Mouse (Mus musculus): Measurements from ENCODE around the gene Ccdc71. TPM values are rescaled to one million over a fixed set of nuclear protein-coding genes. Genes with fewer than 3 reads are reported as not detected.
A peak's percentile ranks its signal among the peaks of the same experiment; 100 is the strongest.

The Ccdc71 gene
- 10 to 100 TPM; 34.7 to 40.2 TPM for total RNA-seq (2021)
- long read RNA-seq, transcript Ccdc71-201 (2 exons, 3,092 nt) = major isoform, 5 of 8 reads
- long read RNA-seq, partial matches to known transcripts = 0 of 8 reads
- long read RNA-seq, other reads (novel, unspliced or antisense) = 3 of 8 reads

GRCm38 (mm10) chr9:108460319-108461178, at the start of gene Ccdc71:
TSS of gene Ccdc71 (plus strand) at chr9:108460527.
- peak; percentile 80 to 89 for DNase-seq (ENCODE audit: low spot score in 2 of 2)

GRCm38 (mm10) chr9:108411381-108411942, 48.9 kb upstream of the Ccdc71 start:
- peak; percentile 60 to 76 for DNase-seq (ENCODE audit: low spot score in 2 of 2)

- DNase-seq (ENCODE audit: low spot score in 2 of 2) = peak in 1 of 2 experiments; percentile 51
These were observed 48.1 kb upstream of the Ccdc71 start for GRCm38 (mm10) chr9:108412221-108412620.

DNA sequence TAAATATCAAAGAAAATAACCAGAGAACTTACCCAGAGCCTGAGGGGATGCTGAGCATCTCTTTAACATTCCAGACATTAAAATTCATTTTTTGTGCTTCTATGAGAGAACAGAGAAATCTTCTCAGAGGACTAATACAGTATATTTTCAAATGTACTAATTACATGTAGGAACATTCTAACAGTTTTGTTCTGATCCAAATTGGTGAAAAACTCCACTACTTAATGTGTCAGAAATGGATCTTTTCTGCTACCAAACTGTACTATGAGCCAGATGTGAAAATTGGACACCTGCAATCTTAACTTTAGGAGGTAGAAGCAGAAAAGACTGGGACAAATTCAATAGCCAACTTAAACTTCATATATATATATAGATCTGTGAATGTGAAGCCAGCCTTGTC, 31.9 kb upstream of the Ccdc71 start, which contains the start of gene Ccdc36:
Gene Ccdc36 (minus strand): TSS at position 101 of the 400 bp plus-strand sequence.
- no peak for DNase-seq (ENCODE audit: low spot score in 2 of 2)

- no peak for DNase-seq (ENCODE audit: low spot score in 2 of 2)
These were observed 28.8 kb upstream of the Ccdc71 start for GRCm38 (mm10) chr9:108431431-108432067.

GRCm38 (mm10) chr9:108436182-108436581, 24.1 kb upstream of the Ccdc71 start, which contains the start of gene BC048562:
TSS of gene BC048562 (plus strand) at chr9:108436482.
- no peak for DNase-seq (ENCODE audit: low spot score in 2 of 2)

GRCm38 (mm10) chr9:108439176-108439575, 21.2 kb upstream of the Ccdc71 start:
- peak; percentile 43 to 51 for DNase-seq (ENCODE audit: low spot score in 2 of 2)

- DNase-seq (ENCODE audit: low spot score in 2 of 2) = no peak
These were observed 19.8 kb upstream of the Ccdc71 start for GRCm38 (mm10) chr9:108440485-108440884.

DNA sequence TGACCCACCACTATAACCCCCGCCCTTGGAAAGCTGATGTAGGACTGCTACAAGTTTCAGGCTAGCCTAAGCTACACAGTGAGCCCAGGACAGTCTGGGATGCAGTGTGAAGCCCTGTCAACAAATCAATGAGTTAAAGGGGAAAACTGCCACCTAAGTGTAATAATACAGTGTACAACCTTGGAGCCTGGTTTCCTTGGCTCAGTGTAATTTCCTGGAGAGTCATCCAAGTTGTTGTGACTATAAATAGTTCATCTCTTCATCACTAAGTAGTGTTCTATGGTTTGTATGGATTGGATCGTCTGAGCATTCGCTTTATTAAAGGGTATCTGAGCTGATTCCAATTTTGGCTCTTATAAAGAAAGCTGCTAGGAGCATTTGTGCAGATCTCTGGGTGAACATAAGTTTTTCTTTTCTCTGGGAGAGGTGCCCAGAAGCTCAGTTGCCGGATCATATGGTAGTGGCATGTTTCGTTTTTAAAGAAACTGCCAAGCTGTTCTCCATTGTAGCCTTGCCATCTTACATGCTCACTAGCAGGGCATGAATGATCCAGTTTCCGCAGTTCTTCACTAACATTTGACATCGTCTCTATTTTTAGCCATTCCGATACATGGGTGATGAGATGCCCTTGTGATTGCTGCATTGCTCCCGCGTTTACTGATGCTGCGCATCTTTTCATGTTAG, 18.9 kb upstream of the Ccdc71 start:
- DNase-seq (ENCODE audit: low spot score in 2 of 2) = peak; percentile 74 to 92

- DNase-seq (ENCODE audit: low spot score in 2 of 2) = no peak
These were observed 15.2 kb upstream of the Ccdc71 start for GRCm38 (mm10) chr9:108445125-108445524.

DNA sequence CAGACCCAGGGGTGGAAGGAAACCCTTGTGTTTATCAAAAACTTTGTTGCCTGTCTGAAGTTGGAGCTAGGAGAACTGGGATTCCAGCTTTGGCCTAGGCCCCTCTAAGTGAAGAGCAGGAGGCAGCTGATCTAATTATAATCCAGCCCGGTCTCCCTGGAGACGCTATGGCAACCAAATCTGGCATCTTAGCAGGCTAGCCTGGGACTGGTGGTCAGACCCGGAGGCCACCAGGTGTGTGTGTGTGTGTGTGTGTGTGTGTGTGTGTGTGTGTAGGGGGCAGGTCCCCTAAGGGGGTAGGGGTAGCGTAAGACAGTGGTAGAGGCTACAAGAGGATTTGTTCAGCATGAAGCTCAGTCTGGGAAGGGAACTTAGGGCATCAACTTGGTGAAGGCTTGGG, 10.5 kb upstream of the Ccdc71 start:
- peak; percentile 61 to 70 for DNase-seq (ENCODE audit: low spot score in 2 of 2)

DNA sequence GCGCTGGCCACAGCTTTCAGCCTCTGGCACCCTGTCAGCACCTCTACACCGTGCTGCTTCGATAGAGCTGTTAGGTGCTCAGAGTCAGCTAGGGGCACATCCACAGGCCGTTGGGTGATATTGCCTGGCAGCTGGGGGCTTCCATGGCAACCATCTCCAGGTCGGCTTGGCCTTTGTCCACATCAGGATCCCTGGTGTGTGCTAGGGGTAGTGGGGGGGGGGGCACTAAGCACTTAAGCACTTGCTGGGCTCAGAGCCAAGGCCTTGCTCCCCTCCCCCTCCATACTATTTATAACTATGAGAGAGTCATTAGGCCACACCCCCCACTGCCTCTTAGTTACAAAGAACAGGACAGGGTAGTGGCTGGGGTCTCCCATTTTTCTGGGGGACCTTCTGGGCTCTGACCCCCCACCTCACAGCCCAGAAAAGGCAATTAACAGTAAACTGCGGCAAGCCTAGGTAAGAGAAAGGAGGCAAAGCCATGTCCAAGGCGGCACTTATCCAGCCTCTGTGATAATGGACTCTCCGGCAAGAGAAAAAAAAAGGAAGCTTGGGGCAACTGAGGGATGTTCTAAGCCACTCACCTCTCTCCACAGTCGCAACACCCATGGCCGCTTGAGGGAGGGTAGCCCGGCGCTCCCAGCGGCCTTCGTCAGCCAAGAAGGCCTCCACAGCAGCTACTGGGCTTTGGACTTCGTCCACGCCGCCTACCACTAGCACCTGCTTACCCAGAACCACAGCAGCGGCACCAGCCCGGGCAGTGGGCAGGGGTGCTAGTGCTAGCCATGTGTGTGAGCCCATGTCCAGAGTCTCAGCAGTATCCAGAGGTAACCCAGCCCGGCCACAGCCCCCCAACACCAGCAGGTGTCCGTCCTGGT, 9.8 kb upstream of the Ccdc71 start:
- DNase-seq (ENCODE audit: low spot score in 2 of 2) = peak in 1 of 2 experiments; percentile 25

GRCm38 (mm10) chr9:108451170-108451493, 9.2 kb upstream of the Ccdc71 start:
- DNase-seq (ENCODE audit: low spot score in 2 of 2) = no peak

DNA sequence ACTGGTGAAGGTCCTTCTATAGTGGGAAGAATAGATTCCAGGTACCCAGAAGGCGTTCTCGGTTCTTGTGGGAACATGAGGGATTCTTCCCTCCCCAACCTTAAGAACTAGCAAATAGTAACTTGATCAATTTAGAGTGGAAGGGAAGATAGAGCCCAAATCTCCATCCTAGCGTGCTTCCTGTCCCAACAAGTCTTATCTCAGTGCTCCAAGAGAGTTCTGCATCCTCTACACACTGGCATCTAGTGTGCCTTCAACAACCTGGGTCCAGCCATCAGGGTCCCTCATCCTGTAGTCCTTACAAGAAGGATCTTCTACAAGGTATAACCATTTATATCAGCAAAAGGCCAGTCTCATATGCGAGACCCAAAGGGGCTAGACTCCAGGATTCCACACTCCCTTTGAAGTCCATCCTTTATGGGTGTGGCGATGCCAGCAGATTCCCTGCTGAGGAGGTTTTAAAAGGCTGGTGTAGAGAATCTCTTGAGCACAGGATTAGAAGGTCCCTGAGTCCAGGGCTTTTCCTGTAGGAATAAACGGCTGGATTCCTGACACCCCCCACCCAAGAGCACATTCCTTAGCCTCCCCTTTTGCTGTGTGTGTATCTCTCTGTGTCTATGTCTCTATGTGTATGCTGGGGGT, 8.7 kb upstream of the Ccdc71 start:
- DNase-seq (ENCODE audit: low spot score in 2 of 2) = no peak

- DNase-seq (ENCODE audit: low spot score in 2 of 2) = peak; percentile 63 to 87
These were observed 7.9 kb upstream of the Ccdc71 start for GRCm38 (mm10) chr9:108452291-108452906.

DNA sequence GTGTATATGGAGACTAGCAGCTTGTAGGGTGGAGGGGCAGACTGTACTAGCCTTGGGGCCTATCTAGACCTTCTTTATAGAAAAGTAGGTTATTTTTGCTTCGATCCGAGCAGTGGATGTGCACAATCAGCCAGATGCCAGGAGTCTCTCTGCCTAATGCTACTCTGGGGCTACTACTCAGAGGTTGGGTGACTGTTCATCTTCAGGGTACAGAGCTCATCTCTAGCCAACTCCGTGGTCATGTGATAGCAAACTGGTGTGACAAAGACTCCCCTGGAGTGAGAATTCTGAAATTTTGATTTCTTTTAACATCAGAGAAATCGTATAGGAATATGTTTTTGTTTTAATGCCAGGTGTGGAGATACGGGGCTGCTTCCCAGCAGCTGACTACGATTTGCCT, 7.4 kb upstream of the Ccdc71 start:
- DNase-seq (ENCODE audit: low spot score in 2 of 2) = no peak

DNA sequence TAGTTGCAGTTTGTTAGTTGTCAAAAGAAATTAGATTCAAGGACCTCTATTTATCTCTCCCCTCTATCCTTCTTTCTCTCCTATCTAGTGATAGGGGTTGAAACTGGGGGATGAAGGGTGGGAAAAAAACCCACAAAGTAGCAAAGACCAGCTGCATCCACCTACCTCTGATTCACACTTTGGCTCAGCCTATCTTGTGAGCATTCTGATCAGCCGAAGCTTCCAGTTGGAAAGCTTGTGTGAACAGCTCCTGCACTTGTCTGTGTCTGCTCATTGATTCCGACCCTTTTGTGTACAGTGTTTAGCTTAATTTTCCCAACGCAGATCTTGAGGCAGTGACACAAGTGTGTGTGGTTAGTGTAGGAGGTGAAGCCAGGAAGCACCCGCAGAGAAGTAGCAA, 6.9 kb upstream of the Ccdc71 start:
- peak in 1 of 2 experiments; percentile 64 for DNase-seq (ENCODE audit: low spot score in 2 of 2)

DNA sequence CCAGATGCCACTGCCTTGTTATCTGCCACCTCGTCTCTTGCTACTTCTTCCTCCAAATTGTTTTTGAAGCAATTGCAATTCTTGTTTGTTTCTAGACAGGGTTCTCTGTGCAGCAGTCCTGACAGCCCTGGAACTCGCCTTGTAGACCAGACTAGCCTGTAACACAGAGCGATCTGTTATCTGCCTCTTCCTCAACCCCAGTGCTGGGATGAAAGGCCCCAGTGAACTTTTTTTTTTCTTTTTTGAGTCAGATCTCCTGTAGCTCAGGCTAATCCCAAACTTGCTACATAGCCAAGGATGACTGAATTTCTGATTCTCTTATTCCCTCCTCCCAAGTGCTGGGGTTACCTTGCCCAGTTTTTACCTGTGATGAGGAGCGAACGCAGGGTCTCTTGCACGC, 5.9 kb upstream of the Ccdc71 start:
- DNase-seq (ENCODE audit: low spot score in 2 of 2) = no peak

Data from layer of hippocampus, adult 18-20 months (tissue).